Mouse (Mus musculus): ENCODE results near the gene Nckap5. TPM values are rescaled to one million over a fixed set of nuclear protein-coding genes. Genes with fewer than 3 reads are reported as not detected.

Nckap5 gene
- polyA plus RNA-seq, 1 experiment: 0.11 TPM

DNA sequence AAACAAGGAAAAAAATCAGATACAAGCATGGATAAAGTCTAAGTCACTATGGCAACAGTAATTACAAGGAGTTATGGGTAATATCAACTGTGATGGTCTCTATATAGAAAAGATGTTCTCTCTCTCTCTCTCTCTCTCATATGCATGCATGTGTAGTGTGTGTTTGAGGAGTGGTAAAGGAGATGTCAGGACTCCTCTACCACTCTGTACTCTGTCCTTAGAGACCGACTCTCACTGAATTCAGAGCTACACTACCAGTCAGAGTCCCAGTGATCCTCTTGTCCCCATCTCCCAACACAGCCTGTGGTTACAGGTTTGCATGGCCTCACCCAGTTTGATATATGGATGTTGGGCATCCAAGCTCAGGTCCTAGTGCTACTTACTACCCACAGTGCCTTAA, 662.0 kb downstream of the Nckap5 start:
- Histone ChIP-seq H3K4me2 (ENCODE audit: low read depth) (no peak overlapping the region), H3K4me3 (no peak overlapping the region), H3K27me3 (ENCODE audit: control insufficient read depth, insufficient read depth, insufficient read length) (no peaks in the 10 kb centered on the region), H3K79me2 (ENCODE audit: control insufficient read depth, insufficient read depth) (no peaks in the 10 kb centered on the region), H3K36me3 (ENCODE audit: control insufficient read depth, insufficient read depth) (no peaks in the 10 kb centered on the region), H3ac (ENCODE audit: control insufficient read depth, insufficient read length) (no peak overlapping the region)
- TF ChIP-seq TCF3 (IDR thresholded peaks at IDR 0.05; ENCODE audit: insufficient read length, low read depth): no peak

DNA sequence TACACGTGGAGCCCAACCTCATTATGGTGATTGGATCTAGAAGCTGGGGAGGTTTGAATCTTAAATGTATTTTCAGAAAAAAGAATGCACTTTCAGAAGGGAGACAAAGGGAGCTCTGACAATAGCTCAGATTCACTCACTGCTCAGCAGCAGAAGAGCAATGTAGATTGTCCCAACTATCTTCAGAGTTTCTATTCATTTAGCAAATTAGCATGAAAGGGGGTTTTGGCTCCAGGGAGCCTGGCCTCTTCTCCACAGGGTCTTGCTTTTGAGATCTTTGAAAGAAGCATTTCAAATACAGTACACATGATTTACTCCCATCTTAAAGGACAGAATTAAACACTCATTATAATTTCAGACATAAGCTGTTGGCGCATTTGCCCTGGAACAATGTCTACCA, 662.5 kb downstream of the Nckap5 start:
- no peak overlapping the region for H3ac ChIP-seq (ENCODE audit: control insufficient read depth, insufficient read length)
- no peaks in the 10 kb centered on the region for H3K27me3 ChIP-seq (ENCODE audit: control insufficient read depth, insufficient read depth, insufficient read length)
- TF ChIP-seq POLR2A (IDR thresholded peaks at IDR 0.05; ENCODE audit: insufficient read length, low read depth) (no peak), TCF3 (IDR thresholded peaks at IDR 0.05; ENCODE audit: insufficient read length, low read depth) (no peak)
- H3K36me3 ChIP-seq (ENCODE audit: control insufficient read depth, insufficient read depth): no peaks in the 10 kb centered on the region
- H3K79me2 ChIP-seq (ENCODE audit: control insufficient read depth, insufficient read depth): no peaks in the 10 kb centered on the region
- no peak overlapping the region for H3K4me3 ChIP-seq
- H3K4me2 ChIP-seq (ENCODE audit: low read depth): no peak overlapping the region

DNA sequence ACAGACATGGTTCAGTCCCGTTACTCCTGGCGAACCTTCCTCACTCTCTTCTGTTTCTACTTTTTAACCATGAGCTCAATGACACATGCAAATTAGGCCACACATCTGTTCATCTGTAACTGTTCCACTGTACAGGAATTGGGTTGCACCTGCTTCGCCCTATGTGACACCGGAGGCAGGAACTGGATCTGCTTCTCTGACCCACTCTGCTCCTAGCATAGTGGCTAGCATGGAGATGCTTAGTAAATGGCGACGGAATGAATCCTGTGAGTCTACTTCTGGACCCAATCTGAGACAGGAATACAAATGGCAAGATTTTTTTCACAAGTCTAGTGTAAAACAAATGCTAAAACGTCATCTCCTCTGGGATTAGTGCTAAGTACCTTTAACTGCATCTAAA, 663.1 kb downstream of the Nckap5 start:
- Histone ChIP-seq H3ac (ENCODE audit: control insufficient read depth, insufficient read length) (no peak overlapping the region), H3K27me3 (ENCODE audit: control insufficient read depth, insufficient read depth, insufficient read length) (no peaks in the 10 kb centered on the region), H3K36me3 (ENCODE audit: control insufficient read depth, insufficient read depth) (no peaks in the 10 kb centered on the region), H3K4me3 (no peak overlapping the region), H3K4me2 (ENCODE audit: low read depth) (no peak overlapping the region), H3K79me2 (ENCODE audit: control insufficient read depth, insufficient read depth) (no peaks in the 10 kb centered on the region)
- TF ChIP-seq E2F4 (IDR thresholded peaks at IDR 0.05; ENCODE audit: insufficient read depth): no peak
- TF ChIP-seq SRF (IDR thresholded peaks at IDR 0.05; ENCODE audit: control insufficient read depth, insufficient read length, low read depth): no peak
- TF ChIP-seq REST (IDR thresholded peaks at IDR 0.05; ENCODE audit: insufficient read depth, insufficient read length): no peak
- TF ChIP-seq CEBPB (IDR thresholded peaks at IDR 0.05; ENCODE audit: insufficient read depth, poor library complexity, severe bottlenecking): no peak
- no peak for TF ChIP-seq MAX (IDR thresholded peaks at IDR 0.05; ENCODE audit: low read depth)
- TF ChIP-seq TCF12 (IDR thresholded peaks at IDR 0.05; ENCODE audit: insufficient read depth, poor library complexity, severe bottlenecking): no peak
- no peak for TF ChIP-seq TCF3 (IDR thresholded peaks at IDR 0.05; ENCODE audit: insufficient read length, low read depth)
- TF ChIP-seq MYOG (IDR thresholded peaks at IDR 0.05; ENCODE audit: control insufficient read depth in 1 of 3, insufficient read depth in 1 of 3, insufficient read length in 2 of 3, low read depth in 2 of 3): no peak
- TF ChIP-seq POLR2AphosphoS2 (IDR thresholded peaks at IDR 0.05; ENCODE audit: insufficient read length, low read depth): no peak

DNA sequence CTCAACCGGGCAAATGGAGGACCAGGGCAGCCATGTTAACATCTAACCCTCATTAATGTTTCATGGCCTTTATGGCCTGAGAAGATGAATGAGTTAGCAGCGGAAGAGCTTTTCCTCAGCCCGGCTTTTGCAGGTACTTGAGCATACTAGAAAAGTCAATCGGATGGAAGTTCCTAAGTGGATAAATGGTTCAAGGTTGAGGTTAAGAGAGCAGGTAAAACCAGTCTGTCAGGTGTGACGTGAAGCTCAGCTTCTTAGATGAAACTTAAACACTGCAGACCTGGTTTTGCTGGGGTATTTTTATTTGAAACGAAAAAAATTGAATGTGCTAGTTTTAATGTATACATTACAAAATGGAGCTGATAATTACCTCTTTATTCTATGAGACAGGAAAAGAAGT, 671.3 kb downstream of the Nckap5 start:
- Histone ChIP-seq H3K4me2 (ENCODE audit: low read depth) (no peak overlapping the region), H3K27me3 (ENCODE audit: control insufficient read depth, insufficient read depth, insufficient read length) (no peaks in the 10 kb centered on the region), H3K4me3 (no peak overlapping the region), H3K79me2 (ENCODE audit: control insufficient read depth, insufficient read depth) (no peaks in the 10 kb centered on the region), H3ac (ENCODE audit: control insufficient read depth, insufficient read length) (no peak overlapping the region), H3K36me3 (ENCODE audit: control insufficient read depth, insufficient read depth) (no peaks in the 10 kb centered on the region)
- TF ChIP-seq MYOD1 (IDR thresholded peaks at IDR 0.05; ENCODE audit: control insufficient read depth in 1 of 3, insufficient read length in 2 of 3, low read depth in 2 of 3) (no peak), E2F4 (IDR thresholded peaks at IDR 0.05; ENCODE audit: insufficient read depth) (no peak)

DNA sequence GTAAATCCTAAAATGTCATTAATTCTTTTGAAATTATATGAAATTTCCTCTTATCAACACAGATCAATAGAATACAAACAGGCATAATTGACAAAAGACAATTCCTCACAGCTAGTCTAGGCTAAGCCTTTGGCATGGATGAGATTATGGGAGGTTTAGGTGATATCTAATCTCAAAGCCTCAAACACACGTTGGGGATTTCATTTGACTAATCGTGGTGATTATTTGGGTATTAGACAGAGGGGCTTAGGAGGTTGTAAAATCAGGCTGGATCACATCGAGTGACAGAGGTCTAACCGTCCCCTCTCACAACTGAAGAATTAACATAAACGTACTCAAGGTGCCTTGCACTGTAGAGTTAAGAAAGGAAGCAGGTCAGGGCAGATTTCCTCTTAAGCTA, 674.8 kb downstream of the Nckap5 start:
- Histone ChIP-seq H3K4me3 (no peak overlapping the region), H3K27me3 (ENCODE audit: control insufficient read depth, insufficient read depth, insufficient read length) (no peaks in the 10 kb centered on the region), H3K4me2 (ENCODE audit: low read depth) (no peak overlapping the region), H3K36me3 (ENCODE audit: control insufficient read depth, insufficient read depth) (no peaks in the 10 kb centered on the region), H3ac (ENCODE audit: control insufficient read depth, insufficient read length) (no peak overlapping the region), H3K79me2 (ENCODE audit: control insufficient read depth, insufficient read depth) (no peaks in the 10 kb centered on the region)
- no peak for TF ChIP-seq MYOD1 (IDR thresholded peaks at IDR 0.05; ENCODE audit: control insufficient read depth in 1 of 3, insufficient read length in 2 of 3, low read depth in 2 of 3)
- TF ChIP-seq CEBPB (IDR thresholded peaks at IDR 0.05; ENCODE audit: insufficient read depth, poor library complexity, severe bottlenecking): no peak

DNA sequence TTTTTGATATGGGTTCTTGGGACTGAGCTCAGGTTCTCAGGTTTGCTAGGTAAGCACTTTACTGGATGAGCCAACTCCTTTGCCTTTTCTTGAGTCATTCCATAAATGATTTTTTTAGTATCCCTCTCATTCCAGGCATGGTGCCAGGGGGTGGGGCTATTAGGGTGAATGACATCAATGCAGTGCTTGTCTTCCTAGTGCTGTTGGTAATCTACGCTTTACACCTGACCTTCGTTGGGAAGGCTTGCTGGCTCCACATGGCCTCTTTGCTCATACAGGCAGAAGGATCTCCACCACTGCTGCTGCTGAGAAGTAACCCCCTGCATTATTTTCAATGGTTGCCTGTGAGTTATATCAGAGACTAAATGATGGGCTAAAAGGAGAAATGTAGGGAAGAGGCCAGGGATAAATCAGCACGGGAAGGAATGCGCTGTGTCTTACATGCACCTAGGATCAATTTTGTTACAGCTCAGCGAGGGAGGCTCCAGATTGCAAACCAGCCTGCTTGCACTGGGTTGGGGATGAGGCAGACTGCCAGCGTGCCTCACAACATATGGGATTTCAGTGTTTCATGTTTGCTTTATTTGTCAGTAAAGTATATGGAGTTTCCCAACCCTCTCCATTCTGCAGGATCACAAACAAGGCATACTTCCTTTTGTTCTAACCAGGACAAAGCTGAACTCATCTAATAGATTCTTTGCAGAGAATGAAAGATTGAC, 676.9 kb downstream of the Nckap5 start:
- Histone ChIP-seq H3ac (ENCODE audit: control insufficient read depth, insufficient read length) (no peak overlapping the region), H3K4me3 (no peak overlapping the region), H3K27me3 (ENCODE audit: control insufficient read depth, insufficient read depth, insufficient read length) (no peaks in the 10 kb centered on the region), H3K79me2 (ENCODE audit: control insufficient read depth, insufficient read depth) (no peaks in the 10 kb centered on the region), H3K4me2 (ENCODE audit: low read depth) (no peak overlapping the region), H3K36me3 (ENCODE audit: control insufficient read depth, insufficient read depth) (no peaks in the 10 kb centered on the region)
- TF ChIP-seq MAX (IDR thresholded peaks at IDR 0.05; ENCODE audit: low read depth) (no peak), MYOD1 (IDR thresholded peaks at IDR 0.05; ENCODE audit: control insufficient read depth in 1 of 3, insufficient read length in 2 of 3, low read depth in 2 of 3) (no peak), POLR2AphosphoS2 (IDR thresholded peaks at IDR 0.05; ENCODE audit: insufficient read length, low read depth) (no peak)

Measured in myocyte (in vitro differentiated cells).